Mouse (Mus musculus) left cerebral cortex, postnatal 36 days (tissue): ENCODE measurements at regions not wholly inside any gene's neighbourhood (a gene's known extent, or its start where the extent isn't known, plus 50 kb on each side); places are given as distances from the start of the nearest gene placed in this dataset.
"Not testable (repeated sequence)": the region's sequence is repeated elsewhere in the genome, so short reads cannot be mapped to it uniquely, and the experiment has no call there.

Experiments
- DNase-seq, 2 experiments: peaks; one replicate each; pipeline ENCODE4 v3.0.0; 2021 to 2022; ENCODE audit warnings: low spot score in 2 of 2, mixed read lengths in 1 of 2
- intact Hi-C: fragments of 180-260 bp; cut with DNase I; formaldehyde crosslinking; loops from one replicate; pipeline ENCODE4 v1.15.1; 2025

DNA sequence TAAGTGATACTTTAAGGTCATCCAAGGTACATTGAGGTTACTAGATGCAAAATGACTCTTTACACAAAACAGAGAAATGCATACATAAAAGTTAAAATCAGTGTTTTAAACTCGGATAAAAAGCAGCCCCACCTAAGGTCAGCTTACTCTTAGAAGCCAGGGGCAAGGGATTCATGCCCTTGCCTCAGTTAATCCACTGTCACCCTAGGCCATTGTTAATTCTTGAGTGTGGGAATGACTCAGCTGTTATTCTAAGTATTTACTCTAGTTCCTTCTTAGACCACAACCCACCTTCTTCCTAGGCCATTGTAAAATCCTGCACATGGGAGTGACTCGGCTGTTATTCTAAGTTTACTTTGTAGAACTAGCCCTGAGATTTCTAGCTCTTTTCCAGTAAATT is 64.1 kb upstream of the Ces1h start:
- DNase-seq, intact Hi-C loops: not testable (repeated sequence)

DNA sequence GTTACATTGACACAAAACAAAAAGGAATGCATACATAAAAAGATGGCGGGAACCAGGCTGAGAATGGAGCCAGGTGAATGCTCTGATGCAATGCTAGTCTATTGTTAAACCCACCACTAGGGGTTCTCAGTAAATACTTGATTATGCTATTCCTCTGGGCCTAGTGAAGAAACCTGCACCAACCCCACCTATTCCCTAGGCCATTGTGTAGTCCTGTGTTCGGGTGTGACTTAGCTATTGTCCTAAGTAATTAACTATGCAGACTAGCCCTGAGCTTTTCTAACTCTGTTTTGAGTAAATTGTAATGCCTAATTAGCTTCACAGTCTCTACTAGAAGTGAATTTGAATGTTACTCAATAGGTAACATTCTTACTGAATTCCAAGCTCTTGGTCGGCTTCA is 62.4 kb upstream of the Ces1h start:
- DNase-seq, result no peak
- intact Hi-C loops, result no loop called here

DNA sequence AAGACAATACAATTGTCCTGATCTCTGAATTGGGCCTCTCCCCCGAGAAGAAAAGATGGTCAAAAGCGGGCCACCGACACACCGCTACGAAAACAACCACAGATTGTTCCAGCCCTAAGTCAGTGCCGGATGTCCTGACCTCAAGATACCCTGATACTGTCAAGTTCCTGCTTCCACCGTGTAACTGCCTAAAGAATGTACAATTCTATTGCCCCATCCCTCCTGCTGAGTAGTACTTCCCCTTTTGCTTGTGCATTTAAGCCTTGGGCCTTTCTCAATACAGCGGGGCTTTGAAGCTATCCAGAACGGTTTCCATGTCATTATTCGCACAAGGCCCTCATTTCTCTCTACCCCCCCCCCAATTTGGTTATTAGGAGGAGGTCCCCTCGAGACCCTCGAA is 57.1 kb upstream of the Ces1h start:
- DNase-seq, result not testable (repeated sequence)
- intact Hi-C loops, result loop anchor here (10.0 kb wide), 1 partner anchor 382 kb away; no protein-coding TSS in a partner anchor

- DNase-seq, result peak; percentile 58 to 75
- intact Hi-C loops, result loop anchor here (1.0 to 10.0 kb wide), 2 partner anchors 376 to 419 kb away; no protein-coding TSS in a partner anchor
These were observed 51.1 kb upstream of the Ces1h start for GRCm38 (mm10) chr8:93430637-93431036.
